Mouse (Mus musculus) adrenal gland, adult 18-20 months (tissue): ENCODE data around the gene Gm28051. TPM values are rescaled to one million over a fixed set of nuclear protein-coding genes. Genes with fewer than 3 reads are reported as not detected.
A peak's percentile ranks its signal among the peaks of the same experiment; 100 is the strongest.

Experiments used
- DNase-seq, 2 experiments: peaks; one replicate each; pipeline ENCODE4 v3.0.0; 2021 to 2022; ENCODE audit warnings: low spot score in 2 of 2
- microRNA-seq, 2 experiments: library from miRNA; unstranded; fragments of <30 nt; microRNA quantifications; one replicate each; pipeline ENCODE4 v1.2.0; 2021; ENCODE audit warnings: borderline number of aligned reads in 2 of 2
- total RNA-seq, 2 experiments: library from RNA; stranded (reverse); gene quantifications; 1 replicate in 1 of 2; 2 replicates in 1 of 2; pipeline ENCODE4 v1.2.3; 2021

Gene Gm28051
- total RNA-seq, 2 experiments from 2014 or later, result not detected

GRCm38 (mm10) chr12:102689773-102690563 lies 67.6 kb downstream of the Gm28051 start:
- no peak for DNase-seq

- no peak for DNase-seq
These were observed 71.2 kb downstream of the Gm28051 start for GRCm38 (mm10) chr12:102686321-102686720.

GRCm38 (mm10) chr12:102685523-102685931 lies 72.0 kb downstream of the Gm28051 start:
- DNase-seq, result no peak

GRCm38 (mm10) chr12:102684720-102685386 lies 72.7 kb downstream of the Gm28051 start:
- no peak for DNase-seq

- DNase-seq, result no peak
These were observed 73.6 kb downstream of the Gm28051 start for GRCm38 (mm10) chr12:102683979-102684378.

GRCm38 (mm10) chr12:102683438-102683837 lies 74.1 kb downstream of the Gm28051 start:
- DNase-seq, result no peak

GRCm38 (mm10) chr12:102682722-102683299 lies 74.8 kb downstream of the Gm28051 start:
- DNase-seq, result no peak

- peak in 1 of 2 experiments; percentile 43 for DNase-seq
These were observed 75.5 kb downstream of the Gm28051 start for GRCm38 (mm10) chr12:102682085-102682484.

GRCm38 (mm10) chr12:102681590-102681989 lies 76.0 kb downstream of the Gm28051 start:
- no peak for DNase-seq

- DNase-seq, result peak in 1 of 2 experiments; percentile 42
These were observed 78.7 kb downstream of the Gm28051 start for GRCm38 (mm10) chr12:102678820-102679219.

- DNase-seq, result no peak
These were observed 80.5 kb downstream of the Gm28051 start for GRCm38 (mm10) chr12:102677089-102677488.

- DNase-seq, result no peak
These were observed 83.0 kb downstream of the Gm28051 start for GRCm38 (mm10) chr12:102674556-102674955.

GRCm38 (mm10) chr12:102674123-102674522 lies 83.4 kb downstream of the Gm28051 start:
- DNase-seq, result no peak

- no peak for DNase-seq
These were observed 84.4 kb downstream of the Gm28051 start for GRCm38 (mm10) chr12:102672857-102673839.

- DNase-seq, result no peak
These were observed 85.4 kb downstream of the Gm28051 start for GRCm38 (mm10) chr12:102672176-102672575.

GRCm38 (mm10) chr12:102670848-102671247 lies 86.7 kb downstream of the Gm28051 start:
- no peak for DNase-seq

Small RNA genes within 50 kb of the gene (microRNA-seq; reads per million reads assigned to microRNA genes)
- gene Mir1936, result 0.47 to 1.2 reads per million in 2 experiments

Other genes with a start within 250 kb of the Gm28051 start
- gene Chga, start 202.8 kb downstream of the Gm28051 start, total RNA-seq, result 1,000 to 10,000 TPM; 1,717 to 1,814 TPM
- gene Itpk1, start 52.8 kb downstream of the Gm28051 start, total RNA-seq, result 100 to 1,000 TPM in 1 of 2 experiments, 10 to 100 TPM in 1; 49.7 to 156 TPM
- gene Moap1, start 14.1 kb downstream of the Gm28051 start, total RNA-seq, result 10 to 100 TPM in 1 of 2 experiments, 1 to 10 TPM in 1; 7.5 to 11.0 TPM
- gene Tmem251, start 14.0 kb downstream of the Gm28051 start, total RNA-seq, result 10 to 100 TPM in 1 of 2 experiments, 1 to 10 TPM in 1; 8.0 to 10.5 TPM
- gene Gon7, start within 50 bp of the Gm28051 start, total RNA-seq, result 10 to 100 TPM; 15.8 to 20.9 TPM
- 10 to 100 TPM; 32.6 to 33.2 TPM for gene Ubr7, start 202 bp upstream of the Gm28051 start, total RNA-seq
- 1 to 10 TPM; 6.2 to 6.3 TPM for gene Gm20604, start 907 bp upstream of the Gm28051 start, total RNA-seq
- gene Btbd7, start 120.7 kb upstream of the Gm28051 start, total RNA-seq, result 10 to 100 TPM; 33.9 to 43.5 TPM
- not detected for gene Cox8c, start 141.6 kb upstream of the Gm28051 start, total RNA-seq
- gene Unc79, start 191.1 kb upstream of the Gm28051 start, total RNA-seq, result 1 to 10 TPM; 4.5 to 5.6 TPM